Mouse (Mus musculus) lung, postnatal 0 days (tissue): ENCODE measurements around the gene Slc38a6.

Source experiments
- CTCF ChIP-seq: IDR thresholded peaks from 2 replicates; pipeline ENCODE4 v1.5.1; 2016; ENCODE audit warnings: antibody characterized with exemption, mild to moderate bottlenecking
- EP300 ChIP-seq: IDR thresholded peaks from 2 replicates; pipeline ENCODE4 v1.6.1; 2016; ENCODE audit warnings: antibody characterized with exemption, mild to moderate bottlenecking, control low read depth

- TF ChIP-seq CTCF (no peak), EP300 (no peak)
Measured at GRCm38 (mm10) chr12:73400481-73401025, 114.0 kb downstream of the Slc38a6 start.
